Mouse (Mus musculus) E14TG2a.4 (cell line): ENCODE data around the gene Tnni2.

ENCODE experiments used
- CTCF ChIP-seq: conservative IDR thresholded peaks from 2 replicates; pipeline ENCODE4 v1.5.1; 2014; ENCODE audit warnings: low read length
- NANOG ChIP-seq: IDR thresholded peaks from 2 replicates; pipeline ENCODE4 v1.6.1; 2014; ENCODE audit warnings: borderline replicate concordance, low read length, mixed read lengths
- POU5F1 ChIP-seq: IDR thresholded peaks from 2 replicates; pipeline ENCODE4 v1.6.1; 2014; ENCODE audit warnings: low read length, borderline replicate concordance

GRCm38 (mm10) chr7:142400750-142401142 lies 40.9 kb upstream of the Tnni2 start:
- no peak for TF ChIP-seq CTCF
- TF ChIP-seq POU5F1, result no peak
- TF ChIP-seq NANOG, result no peak
